8 mouse cellular contexts compared by ENCODE assay signal in the genomic region with DNA sequence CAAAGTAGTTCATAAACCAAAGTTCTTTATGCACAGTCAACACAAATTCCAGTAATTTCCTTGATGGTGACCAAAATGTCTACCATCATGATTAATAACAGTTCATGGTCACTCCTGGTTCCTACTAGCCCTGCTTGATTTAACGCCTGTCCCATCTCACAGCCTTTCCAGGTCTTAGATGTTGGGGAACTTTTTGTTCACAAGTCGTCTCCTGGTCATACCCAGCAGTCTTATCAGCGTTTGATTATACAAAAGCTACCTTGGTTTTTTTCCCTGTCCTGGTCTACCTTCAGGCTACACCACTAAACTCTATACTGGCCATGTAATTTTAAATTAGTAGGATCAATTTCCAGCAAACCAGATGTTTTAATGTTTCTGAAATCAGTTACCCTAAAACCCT. TPM values are rescaled to one million over a fixed set of nuclear protein-coding genes. Genes with fewer than 3 reads are reported as not detected.
DNase-seq lines count a peak whose midpoint lies in the region; ATAC-seq and TF ChIP-seq lines count a peak whose summit lies in the region.
"Had no signal": no experiment of that assay in that cellular context is flagged by ENCODE, and none has a peak within 500 bp of the region (broad histone marks: within the 10 kb centered on the region; RNA-seq: fewer than 3 reads in every experiment).

No protein-coding gene starts in this region.

- DNase-seq in left cerebral cortex, adult 2 months (ENCODE audit: extremely low spot score in 1 of 2, low spot score in 2 of 2): no peak
- no peak for DNase-seq in left cerebral cortex, postnatal 25 days (ENCODE audit: low spot score in 2 of 2)
- DNase-seq in gastrocnemius, postnatal 4 days (ENCODE audit: low spot score in 2 of 2): no peak
- no peak for DNase-seq in Muller cell, postnatal 12 days (ENCODE audit: inconsistent ontology term)
- DNase-seq: adrenal gland, postnatal 10 days had no signal

- ATAC-seq in intestine, embryonic 15.5 days: no peak
- no peak for ATAC-seq in neural tube, embryonic 12.5 days (ENCODE audit: low FRiP score, low read depth)

- H3K27ac ChIP-seq in left cerebral cortex, adult 2 months: no peak overlapping the region
- no peak overlapping the region for H3K27ac ChIP-seq in embryonic fibroblast, embryonic 13.5 days (ENCODE audit: insufficient read depth, low read length)
- no peak overlapping the region for H3K27ac ChIP-seq in intestine, embryonic 15.5 days
- no peak overlapping the region for H3K27ac ChIP-seq in neural tube, embryonic 12.5 days

- no peaks in the 10 kb centered on the region for H3K27me3 ChIP-seq in intestine, embryonic 15.5 days (replicated peaks)
- no peaks in the 10 kb centered on the region for H3K27me3 ChIP-seq in neural tube, embryonic 12.5 days (replicated peaks)

- 0 out of 2 replicates have a peak, but pooled peaks cover 4% of the 10 kb centered on the region for H3K36me3 ChIP-seq in intestine, embryonic 15.5 days
- peaks cover 15% of the 10 kb centered on the region for H3K36me3 ChIP-seq in neural tube, embryonic 12.5 days

- H3K4me3 ChIP-seq in left cerebral cortex, adult 2 months: peak overlapping the region; percentile 67
- peak overlapping the region; percentile 45 for H3K4me3 ChIP-seq in embryonic fibroblast, embryonic 13.5 days (ENCODE audit: insufficient read depth, low read length)
- peak overlapping the region; percentile 90 for H3K4me3 ChIP-seq in intestine, embryonic 15.5 days (replicated peaks)
- peak overlapping the region; percentile 97 for H3K4me3 ChIP-seq in neural tube, embryonic 12.5 days

- TF ChIP-seq POLR2A in embryonic fibroblast, embryonic 13.5 days (IDR thresholded peaks at IDR 0.05; ENCODE audit: low read depth, low read length): no peak

- 49% methylated on average over 3 of the region's 3 CpGs for WGBS in intestine, embryonic 15.5 days
- whole genome bisulfite sequencing in neural tube, embryonic 12.5 days: 52% methylated on average over 3 of the region's 3 CpGs

- intact Hi-C loops in left cerebral cortex, adult 2 months (cut with DNase I): no loop called here
- intact Hi-C loops in left cerebral cortex, postnatal 25 days (cut with DNase I): no loop called here

- 0 out of 2 replicates have a peak overlapping the region, but pooled peaks have one; percentile 99 for H3K9ac ChIP-seq in intestine, embryonic 15.5 days
- H3K9ac ChIP-seq in neural tube, embryonic 12.5 days: no peak overlapping the region

- no peaks in the 10 kb centered on the region for H3K9me3 ChIP-seq in intestine, embryonic 15.5 days
- H3K9me3 ChIP-seq in neural tube, embryonic 12.5 days: no peaks in the 10 kb centered on the region

- no peaks in the 10 kb centered on the region; the same call in 1 of the 2 replicates for H3K4me1 ChIP-seq in embryonic fibroblast, embryonic 13.5 days (ENCODE audit: control insufficient read depth, insufficient read depth, low read length)
- peaks cover 5% of the 10 kb centered on the region; the same call in 1 of the 2 replicates for H3K4me1 ChIP-seq in intestine, embryonic 15.5 days (replicated peaks)
- H3K4me1 ChIP-seq in neural tube, embryonic 12.5 days: peaks cover 27% of the 10 kb centered on the region

- TF ChIP-seq CTCF in left cerebral cortex, adult 2 months (IDR thresholded peaks at IDR 0.05): no peak
- TF ChIP-seq CTCF in embryonic fibroblast, embryonic 13.5 days (IDR thresholded peaks at IDR 0.05; ENCODE audit: borderline replicate concordance, insufficient read depth, low read length): no peak

- H3K4me2 ChIP-seq in intestine, embryonic 15.5 days (replicated peaks): peak overlapping the region; percentile 61
- peak overlapping the region; percentile 55 for H3K4me2 ChIP-seq in neural tube, embryonic 12.5 days (replicated peaks)

RNA-seq across cellular contexts. Expression of a gene that starts 3.2 kb away (rescaled TPM):
- 10 to 100 TPM; 46.4 to 50.8 TPM for total RNA-seq in left cerebral cortex, adult 2 months (2021)
- total RNA-seq in left cerebral cortex, postnatal 25 days (2021): 10 to 100 TPM; 51.5 to 51.8 TPM
- polyA plus RNA-seq in embryonic fibroblast, embryonic 13.5 days (2011; ENCODE audit: insufficient read length, low read depth, missing spikeins): 62.0 and 85.9 TPM in 2 replicates
- polyA plus RNA-seq in intestine, embryonic 15.5 days (2015; fragmentation: Nextera tagmentation; extraction: Ambion mirVana): 34.6 and 37.5 TPM in 2 replicates
- 68.7 and 81.6 TPM in 2 replicates for polyA plus RNA-seq in neural tube, embryonic 12.5 days (2016; fragmentation: Nextera tagmentation; extraction: Ambion mirVana)
- 10 to 100 TPM; 30.4 to 31.2 TPM for total RNA-seq in gastrocnemius, postnatal 4 days (2021)

Comparison
In these comparisons a context has a peak if more than half of its experiments do, and no peak if none do; other contexts are left out.
1. H3K4me3 ChIP-seq: peak in every context shown above with its lines; median percentile 97 in neural tube, embryonic 12.5 days; 90 in intestine, embryonic 15.5 days; 67 in left cerebral cortex, adult 2 months; 45 in embryonic fibroblast, embryonic 13.5 days.